Mouse (Mus musculus) midbrain, embryonic 10.5 days (tissue): ENCODE results near the gene Gpr153. TPM values are rescaled to one million over a fixed set of nuclear protein-coding genes. Genes with fewer than 3 reads are reported as not detected.
A peak's percentile ranks its signal among the peaks of the same experiment; 100 is the strongest.

Experiments used
- DNase-seq: peaks from one replicate; pipeline ENCODE4 v3.0.0-alpha.2; 2017; ENCODE audit warnings: low spot score
- H3K27ac ChIP-seq: fragments of 300-500 bp; sonication (generic); replicated peaks from 2 replicates; pipeline ENCODE4 v1.5.1; 2016; ENCODE audit warnings: mild to moderate bottlenecking
- H3K27me3 ChIP-seq: fragments of 300-500 bp; sonication (generic); 2 replicates; pipeline ENCODE4 v1.6.1; 2016; ENCODE audit warnings: low read depth, mild to moderate bottlenecking; ENCODE audit not compliant: poor library complexity, severe bottlenecking
- H3K36me3 ChIP-seq: fragments of 300-500 bp; sonication (generic); 2 replicates; pipeline ENCODE4 v1.6.1; 2016; ENCODE audit warnings: mild to moderate bottlenecking, moderate library complexity
- H3K4me1 ChIP-seq: fragments of 300-500 bp; sonication (generic); 2 replicates; pipeline ENCODE4 v1.6.1; 2016
- H3K4me3 ChIP-seq: fragments of 300-500 bp; sonication (generic); 2 replicates; pipeline ENCODE4 v1.5.1; 2016; ENCODE audit warnings: mild to moderate bottlenecking, moderate library complexity
- H3K9me3 ChIP-seq: fragments of 300-500 bp; sonication (generic); replicated peaks from 2 replicates; pipeline ENCODE4 v1.6.1; 2016; ENCODE audit warnings: mild to moderate bottlenecking
- WGBS: fragments of 180-500 bp; shearing (Covaris S2); methylation state at CpG from one replicate; pipeline ENCODE4 v1.1.7; 2016; 5-methylcytosine and 5-hydroxymethylcytosine counted together
- polyA plus RNA-seq: library from polyadenylated mRNA; unstranded; fragments of >200 nt; fragmentation: Nextera tagmentation; extraction: Ambion mirVana; gene quantifications from 2 replicates; pipeline ENCODE4 v1.2.1, GENCODE M21; 2016

The Gpr153 gene
- polyA plus RNA-seq, 1 experiment from 2014 or later = 7.0 TPM

GRCm38 (mm10) chr4:152313211-152313632 lies 39.2 kb downstream of the Gpr153 start:
- under 1% methylated on average over 29 of the region's 29 CpGs for WGBS
- Histone ChIP-seq H3K9me3 (no peaks in the 10 kb centered on the region), H3K4me1 (peaks cover 38% of the 10 kb centered on the region), H3K36me3 (peaks cover 3% of the 10 kb centered on the region), H3K27me3 (peaks cover 90% of the 10 kb centered on the region), H3K4me3 (peak overlapping the region; percentile 52), H3K27ac (0 out of 2 replicates have a peak overlapping the region, but pooled peaks have one; percentile 23)
- peak; percentile 56 for DNase-seq

- H3K27me3 ChIP-seq = peaks cover 94% of the 10 kb centered on the region
- no peaks in the 10 kb centered on the region; the same call in 1 of the 2 replicates for H3K36me3 ChIP-seq
- no peak for DNase-seq
- H3K4me1 ChIP-seq = peaks cover 46% of the 10 kb centered on the region
- H3K4me3 ChIP-seq = peak overlapping the region; percentile 52; the same call in 1 of the 2 replicates
- no peaks in the 10 kb centered on the region for H3K9me3 ChIP-seq
- H3K27ac ChIP-seq = no peak overlapping the region
Measured at GRCm38 (mm10) chr4:152313934-152314333, 39.9 kb downstream of the Gpr153 start.

GRCm38 (mm10) chr4:152315498-152316213 lies 41.6 kb downstream of the Gpr153 start:
- WGBS = 1% methylated on average over 43 of the region's 43 CpGs
- Histone ChIP-seq H3K9me3 (no peaks in the 10 kb centered on the region), H3K36me3 (no peaks in the 10 kb centered on the region), H3K27me3 (peaks cover 88% of the 10 kb centered on the region), H3K4me3 (peak overlapping the region; percentile 42), H3K27ac (no peak overlapping the region), H3K4me1 (peaks cover 48% of the 10 kb centered on the region)
- no peak for DNase-seq

GRCm38 (mm10) chr4:152317631-152318033 lies 43.6 kb downstream of the Gpr153 start:
- Histone ChIP-seq H3K36me3 (no peaks in the 10 kb centered on the region), H3K27me3 (peaks cover 77% of the 10 kb centered on the region), H3K9me3 (no peaks in the 10 kb centered on the region), H3K27ac (no peak overlapping the region), H3K4me1 (peaks cover 49% of the 10 kb centered on the region), H3K4me3 (no peak overlapping the region)
- WGBS = 93% methylated on average over 6 of the region's 6 CpGs
- no peak for DNase-seq

GRCm38 (mm10) chr4:152318517-152319234 lies 44.6 kb downstream of the Gpr153 start, which contains the start of gene Rnf207:
TSS of gene Rnf207 (minus strand) at chr4:152318993.
- H3K4me1 ChIP-seq = peaks cover 38% of the 10 kb centered on the region
- H3K9me3 ChIP-seq = no peaks in the 10 kb centered on the region
- WGBS = 3% methylated on average over 26 of the region's 26 CpGs
- peak; percentile 63 for DNase-seq
- H3K4me3 ChIP-seq = peak within 1 kb of the TSS; percentile 43
- H3K27ac ChIP-seq = peak within 1 kb of the TSS; percentile 47; the same call in 1 of the 2 replicates
- H3K36me3 ChIP-seq = no peaks in the 10 kb centered on the region
- H3K27me3 ChIP-seq = peaks cover 67% of the 10 kb centered on the region

GRCm38 (mm10) chr4:152321464-152321863 lies 47.4 kb downstream of the Gpr153 start:
- Histone ChIP-seq H3K27ac (0 out of 2 replicates have a peak overlapping the region, but pooled peaks have one; percentile 28), H3K4me1 (peaks cover 24% of the 10 kb centered on the region), H3K27me3 (peaks cover 39% of the 10 kb centered on the region), H3K36me3 (no peaks in the 10 kb centered on the region), H3K4me3 (no peak overlapping the region), H3K9me3 (no peaks in the 10 kb centered on the region)
- WGBS = 65% methylated on average over 5 of the region's 5 CpGs
- no peak for DNase-seq

GRCm38 (mm10) chr4:152324641-152325562 lies 50.9 kb downstream of the Gpr153 start:
- H3K36me3 ChIP-seq = peaks cover 27% of the 10 kb centered on the region
- no peaks in the 10 kb centered on the region for H3K9me3 ChIP-seq
- H3K4me3 ChIP-seq = peak overlapping the region; percentile 100
- DNase-seq = no peak
- 57% methylated on average over 16 of the region's 16 CpGs for WGBS
- H3K4me1 ChIP-seq = peaks cover 28% of the 10 kb centered on the region
- peaks cover 9% of the 10 kb centered on the region; the same call in 1 of the 2 replicates for H3K27me3 ChIP-seq
- H3K27ac ChIP-seq = peak overlapping the region; percentile 97

- DNase-seq = peak; percentile 95
- Histone ChIP-seq H3K4me1 (peaks cover 26% of the 10 kb centered on the region), H3K9me3 (no peaks in the 10 kb centered on the region), H3K27me3 (peaks cover 9% of the 10 kb centered on the region; the same call in 1 of the 2 replicates), H3K27ac (peak within 1 kb of the TSS; percentile 97), H3K4me3 (peak within 1 kb of the TSS; percentile 100), H3K36me3 (peaks cover 36% of the 10 kb centered on the region)
- WGBS = under 1% methylated on average over 70 of the region's 70 CpGs
Measured at GRCm38 (mm10) chr4:152325574-152326411, 51.8 kb downstream of the Gpr153 start, which contains the start of gene Rpl22. TSS of gene Rpl22 (plus strand) at chr4:152325742.

GRCm38 (mm10) chr4:152326543-152326942 lies 52.5 kb downstream of the Gpr153 start:
- Histone ChIP-seq H3K4me1 (peaks cover 21% of the 10 kb centered on the region), H3K4me3 (peak overlapping the region; percentile 100), H3K36me3 (peaks cover 44% of the 10 kb centered on the region), H3K27me3 (peaks cover 5% of the 10 kb centered on the region; the same call in 1 of the 2 replicates), H3K9me3 (no peaks in the 10 kb centered on the region), H3K27ac (peak overlapping the region; percentile 97)
- no peak for DNase-seq
- WGBS = 1% methylated on average over 11 of the region's 11 CpGs

GRCm38 (mm10) chr4:152328691-152329090 lies 54.7 kb downstream of the Gpr153 start:
- Histone ChIP-seq H3K9me3 (no peaks in the 10 kb centered on the region), H3K36me3 (peaks cover 65% of the 10 kb centered on the region), H3K27ac (no peak overlapping the region), H3K4me3 (no peak overlapping the region), H3K4me1 (peaks cover 17% of the 10 kb centered on the region), H3K27me3 (no peaks in the 10 kb centered on the region)
- peak; percentile 64 for DNase-seq
- 78% methylated on average over 6 of the region's 6 CpGs for WGBS

GRCm38 (mm10) chr4:152332952-152333351 lies 58.9 kb downstream of the Gpr153 start:
- DNase-seq = peak; percentile 75
- peaks cover 15% of the 10 kb centered on the region for H3K27me3 ChIP-seq
- H3K27ac ChIP-seq = no peak overlapping the region
- H3K4me1 ChIP-seq = peaks cover 6% of the 10 kb centered on the region
- peaks cover 83% of the 10 kb centered on the region for H3K36me3 ChIP-seq
- WGBS = 47% methylated on average over 2 of the region's 2 CpGs
- H3K9me3 ChIP-seq = no peaks in the 10 kb centered on the region
- H3K4me3 ChIP-seq = no peak overlapping the region
